Mouse (Mus musculus): ENCODE measurements around the gene Lpcat3. TPM values are rescaled to one million over a fixed set of nuclear protein-coding genes. Genes with fewer than 3 reads are reported as not detected.

Lpcat3 gene
- polyA plus RNA-seq, 1 experiment from 2014 or later, result 42.4 TPM

GRCm38 (mm10) chr6:124699366-124699765 is 36.5 kb downstream of the Lpcat3 start:
- no peak overlapping the region for H3K9ac ChIP-seq
- H3K4me3 ChIP-seq (replicated peaks; ENCODE audit: low read length), result no peak overlapping the region
- H3K36me3 ChIP-seq (replicated peaks; ENCODE audit: control insufficient read depth, insufficient read depth), result peaks cover 59% of the 10 kb centered on the region
- no peak overlapping the region for H3K27ac ChIP-seq
- H3K9me3 ChIP-seq (ENCODE audit: control insufficient read depth, low read length), result no peaks in the 10 kb centered on the region
- no peaks in the 10 kb centered on the region for H3K27me3 ChIP-seq (ENCODE audit: control insufficient read depth, insufficient read depth, low read length)
- H3K4me1 ChIP-seq (replicated peaks; ENCODE audit: control insufficient read depth, insufficient read depth, low read length), result no peaks in the 10 kb centered on the region; the same call in 1 of the 2 replicates
- WGBS, result 86% methylated on average over 4 of the region's 4 CpGs
- no peak for ATAC-seq (ENCODE audit: low FRiP score)
- no peak for DNase-seq (ENCODE audit: low spot score)
- H3K4me2 ChIP-seq (replicated peaks), result no peak overlapping the region

- DNase-seq (ENCODE audit: low spot score) (no peak), ATAC-seq (ENCODE audit: low FRiP score) (peak; percentile 22; the same call in 1 of the 2 replicates)
- Histone ChIP-seq H3K27ac (no peak overlapping the region), H3K4me3 (replicated peaks; ENCODE audit: low read length) (no peak overlapping the region), H3K9ac (no peak overlapping the region), H3K9me3 (ENCODE audit: control insufficient read depth, low read length) (no peaks in the 10 kb centered on the region), H3K36me3 (replicated peaks; ENCODE audit: control insufficient read depth, insufficient read depth) (peaks cover 66% of the 10 kb centered on the region), H3K27me3 (ENCODE audit: control insufficient read depth, insufficient read depth, low read length) (no peaks in the 10 kb centered on the region), H3K4me2 (replicated peaks) (no peak overlapping the region), H3K4me1 (replicated peaks; ENCODE audit: control insufficient read depth, insufficient read depth, low read length) (no peaks in the 10 kb centered on the region)
- 83% methylated on average over 11 of the region's 11 CpGs for WGBS
These were observed 37.3 kb downstream of the Lpcat3 start for GRCm38 (mm10) chr6:124699962-124700610.

- H3K4me3 ChIP-seq (replicated peaks; ENCODE audit: low read length), result no peak overlapping the region
- 75% methylated on average over 8 of the region's 8 CpGs for WGBS
- H3K4me2 ChIP-seq (replicated peaks), result no peak overlapping the region
- H3K27ac ChIP-seq, result no peak overlapping the region
- no peaks in the 10 kb centered on the region for H3K4me1 ChIP-seq (replicated peaks; ENCODE audit: control insufficient read depth, insufficient read depth, low read length)
- no peak for DNase-seq (ENCODE audit: low spot score)
- H3K9me3 ChIP-seq (ENCODE audit: control insufficient read depth, low read length), result no peaks in the 10 kb centered on the region
- H3K27me3 ChIP-seq (ENCODE audit: control insufficient read depth, insufficient read depth, low read length), result no peaks in the 10 kb centered on the region
- no peak for ATAC-seq (ENCODE audit: low FRiP score)
- H3K9ac ChIP-seq, result no peak overlapping the region
- peaks cover 75% of the 10 kb centered on the region for H3K36me3 ChIP-seq (replicated peaks; ENCODE audit: control insufficient read depth, insufficient read depth)
These were observed 38.5 kb downstream of the Lpcat3 start for GRCm38 (mm10) chr6:124701338-124701737.

GRCm38 (mm10) chr6:124702102-124702783 is 39.4 kb downstream of the Lpcat3 start:
- Histone ChIP-seq H3K9ac (no peak overlapping the region), H3K4me2 (replicated peaks) (no peak overlapping the region), H3K9me3 (ENCODE audit: control insufficient read depth, low read length) (no peaks in the 10 kb centered on the region), H3K4me3 (replicated peaks; ENCODE audit: low read length) (no peak overlapping the region), H3K4me1 (replicated peaks; ENCODE audit: control insufficient read depth, insufficient read depth, low read length) (no peaks in the 10 kb centered on the region), H3K36me3 (replicated peaks; ENCODE audit: control insufficient read depth, insufficient read depth) (peaks cover 76% of the 10 kb centered on the region), H3K27me3 (ENCODE audit: control insufficient read depth, insufficient read depth, low read length) (no peaks in the 10 kb centered on the region), H3K27ac (no peak overlapping the region)
- peak; percentile 15; the same call in 1 of the 2 replicates for ATAC-seq (ENCODE audit: low FRiP score)
- no peak for DNase-seq (ENCODE audit: low spot score)
- WGBS, result 95% methylated on average over 17 of the region's 17 CpGs

GRCm38 (mm10) chr6:124702784-124703103 is 39.9 kb downstream of the Lpcat3 start:
- Histone ChIP-seq H3K9ac (no peak overlapping the region), H3K27ac (no peak overlapping the region), H3K4me1 (replicated peaks; ENCODE audit: control insufficient read depth, insufficient read depth, low read length) (no peaks in the 10 kb centered on the region), H3K4me3 (replicated peaks; ENCODE audit: low read length) (no peak overlapping the region), H3K4me2 (replicated peaks) (no peak overlapping the region), H3K36me3 (replicated peaks; ENCODE audit: control insufficient read depth, insufficient read depth) (peaks cover 76% of the 10 kb centered on the region), H3K27me3 (ENCODE audit: control insufficient read depth, insufficient read depth, low read length) (no peaks in the 10 kb centered on the region), H3K9me3 (ENCODE audit: control insufficient read depth, low read length) (no peaks in the 10 kb centered on the region)
- ATAC-seq (ENCODE audit: low FRiP score) (peak; percentile 62; the same call in 1 of the 2 replicates), DNase-seq (ENCODE audit: low spot score) (peak; percentile 66)
- 55% methylated on average over 3 of the region's 3 CpGs for WGBS

GRCm38 (mm10) chr6:124703789-124704188 is 41.0 kb downstream of the Lpcat3 start:
- Histone ChIP-seq H3K36me3 (replicated peaks; ENCODE audit: control insufficient read depth, insufficient read depth) (peaks cover 83% of the 10 kb centered on the region), H3K9me3 (ENCODE audit: control insufficient read depth, low read length) (no peaks in the 10 kb centered on the region), H3K4me3 (replicated peaks; ENCODE audit: low read length) (no peak overlapping the region), H3K27ac (no peak overlapping the region), H3K4me2 (replicated peaks) (no peak overlapping the region), H3K27me3 (ENCODE audit: control insufficient read depth, insufficient read depth, low read length) (no peaks in the 10 kb centered on the region), H3K9ac (no peak overlapping the region), H3K4me1 (replicated peaks; ENCODE audit: control insufficient read depth, insufficient read depth, low read length) (no peaks in the 10 kb centered on the region)
- 80% methylated on average over 7 of the region's 7 CpGs for WGBS
- no peak for DNase-seq (ENCODE audit: low spot score)
- ATAC-seq (ENCODE audit: low FRiP score), result no peak

GRCm38 (mm10) chr6:124704417-124704816 is 41.6 kb downstream of the Lpcat3 start:
- Histone ChIP-seq H3K36me3 (replicated peaks; ENCODE audit: control insufficient read depth, insufficient read depth) (peaks cover 77% of the 10 kb centered on the region), H3K4me2 (replicated peaks) (no peak overlapping the region)
- 95% methylated on average over 2 of the region's 2 CpGs for WGBS

GRCm38 (mm10) chr6:124706061-124706627 is 43.3 kb downstream of the Lpcat3 start:
- ATAC-seq (ENCODE audit: low FRiP score), result no peak
- Histone ChIP-seq H3K9me3 (ENCODE audit: control insufficient read depth, low read length) (no peaks in the 10 kb centered on the region), H3K36me3 (replicated peaks; ENCODE audit: control insufficient read depth, insufficient read depth) (peaks cover 60% of the 10 kb centered on the region)

More at GRCm38 (mm10) chr6:124704417-124704816, 41.6 kb downstream of the Lpcat3 start:
- DNase-seq (ENCODE audit: low spot score) (no peak), ATAC-seq (ENCODE audit: low FRiP score) (no peak)
- no peak overlapping the region for H3K4me3 ChIP-seq (replicated peaks; ENCODE audit: low read length)
- no peaks in the 10 kb centered on the region for H3K27me3 ChIP-seq (ENCODE audit: control insufficient read depth, insufficient read depth, low read length)
- no peak overlapping the region for H3K9ac ChIP-seq
- no peaks in the 10 kb centered on the region for H3K9me3 ChIP-seq (ENCODE audit: control insufficient read depth, low read length)
- no peak overlapping the region for H3K27ac ChIP-seq
- no peaks in the 10 kb centered on the region for H3K4me1 ChIP-seq (replicated peaks; ENCODE audit: control insufficient read depth, insufficient read depth, low read length)

GRCm38 (mm10) chr6:124708289-124708889 is 45.6 kb downstream of the Lpcat3 start:
- no peak overlapping the region for H3K4me2 ChIP-seq (replicated peaks)
- peaks cover 16% of the 10 kb centered on the region for H3K4me1 ChIP-seq (replicated peaks; ENCODE audit: control insufficient read depth, insufficient read depth, low read length)
- no peak overlapping the region for H3K9ac ChIP-seq
- H3K27me3 ChIP-seq (ENCODE audit: control insufficient read depth, insufficient read depth, low read length), result no peaks in the 10 kb centered on the region
- no peak overlapping the region for H3K4me3 ChIP-seq (replicated peaks; ENCODE audit: low read length)
- H3K9me3 ChIP-seq (ENCODE audit: control insufficient read depth, low read length), result no peaks in the 10 kb centered on the region
- 98% methylated on average over 10 of the region's 10 CpGs for WGBS
- H3K36me3 ChIP-seq (replicated peaks; ENCODE audit: control insufficient read depth, insufficient read depth), result peaks cover 37% of the 10 kb centered on the region
- DNase-seq (ENCODE audit: low spot score) (no peak), ATAC-seq (ENCODE audit: low FRiP score) (no peak)
- H3K27ac ChIP-seq, result no peak overlapping the region

More at GRCm38 (mm10) chr6:124706061-124706627, 43.3 kb downstream of the Lpcat3 start:
- H3K4me2 ChIP-seq (replicated peaks), result no peak overlapping the region
- peaks cover 9% of the 10 kb centered on the region for H3K4me1 ChIP-seq (replicated peaks; ENCODE audit: control insufficient read depth, insufficient read depth, low read length)
- no peak overlapping the region for H3K4me3 ChIP-seq (replicated peaks; ENCODE audit: low read length)
- H3K27ac ChIP-seq, result no peak overlapping the region
- WGBS, result 88% methylated on average over 5 of the region's 5 CpGs
- no peak overlapping the region for H3K9ac ChIP-seq
- DNase-seq (ENCODE audit: low spot score), result no peak
- no peaks in the 10 kb centered on the region for H3K27me3 ChIP-seq (ENCODE audit: control insufficient read depth, insufficient read depth, low read length)
